Mouse (Mus musculus): Measurements from ENCODE around the gene Cd3eap.

Gene Cd3eap

DNA sequence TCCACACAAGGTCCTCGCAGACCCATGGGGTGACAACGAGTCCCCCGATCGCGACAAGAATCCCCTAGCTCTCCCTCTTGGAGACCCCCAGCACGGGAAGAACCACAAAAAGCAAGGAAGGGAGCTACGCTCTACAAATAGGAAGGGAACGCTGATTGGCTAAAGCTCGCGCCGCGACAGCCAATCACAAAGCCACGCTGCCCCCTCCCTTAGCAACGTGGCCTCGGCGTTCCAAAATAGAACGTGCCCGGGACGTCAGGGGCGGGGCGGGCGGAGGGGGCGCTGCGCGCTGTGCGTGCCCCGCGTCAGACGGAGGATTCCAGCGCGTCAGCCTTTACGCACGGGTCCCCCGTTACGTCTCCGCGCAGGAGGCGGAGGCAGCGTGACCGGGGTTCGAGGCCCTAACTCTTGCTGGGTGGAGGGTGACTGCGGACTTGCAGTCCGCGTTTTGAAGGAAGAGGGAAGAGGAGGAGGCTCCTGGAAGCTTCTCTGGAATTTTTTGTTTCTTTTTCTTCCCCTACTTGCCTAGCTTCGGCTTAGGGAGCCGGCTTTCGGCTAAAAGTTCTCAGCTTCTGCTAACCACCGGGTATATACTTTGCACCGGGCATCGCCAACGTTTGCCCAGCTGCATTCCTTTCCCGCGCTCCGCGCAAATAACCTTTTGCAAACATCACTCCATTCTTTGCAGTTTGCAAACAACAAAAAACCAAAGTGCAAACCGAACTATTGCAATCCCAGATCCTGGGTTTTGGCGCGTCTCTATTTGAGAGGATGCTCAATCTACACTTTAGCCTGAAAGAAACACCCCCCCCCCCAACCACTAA lies 50.6 kb downstream of the Cd3eap start:
- DNase-seq (ENCODE audit: low read depth, low spot score) = peak; percentile 98

DNA sequence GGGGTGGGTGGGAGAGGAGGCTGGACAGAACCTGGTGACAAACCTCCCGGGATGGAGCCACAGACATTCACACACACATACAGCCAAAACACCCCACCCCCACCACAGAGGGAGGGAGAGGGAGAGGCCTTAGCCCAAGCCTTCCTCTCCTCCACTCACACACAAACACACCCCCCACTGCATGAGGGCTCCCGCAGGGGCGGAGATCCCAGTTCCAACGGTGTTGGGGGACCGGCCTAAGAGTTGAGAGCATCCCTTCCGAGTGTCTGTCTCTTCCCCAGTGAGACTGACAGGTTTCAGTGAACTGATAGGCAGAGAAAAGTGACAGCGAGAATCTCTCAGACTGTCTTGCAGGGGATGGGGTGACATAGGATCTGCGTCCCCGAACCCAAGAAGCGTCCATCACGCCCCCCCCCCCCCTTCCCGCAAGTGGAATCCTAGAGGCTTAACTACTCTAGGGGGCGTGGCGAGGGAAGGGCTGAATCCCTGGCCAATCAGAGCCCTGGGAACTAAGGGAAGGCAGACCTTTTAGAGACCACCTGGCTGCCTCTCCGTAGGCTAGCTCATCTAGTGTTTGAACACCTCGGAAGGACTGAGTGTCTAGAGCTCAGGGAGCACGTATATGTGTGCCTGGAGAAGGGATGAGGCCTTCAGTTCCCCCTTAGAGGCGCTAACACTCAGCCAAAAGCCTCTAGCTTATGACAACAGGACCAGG lies 51.4 kb downstream of the Cd3eap start:
- DNase-seq (ENCODE audit: low read depth, low spot score) = peak; percentile 86

DNA sequence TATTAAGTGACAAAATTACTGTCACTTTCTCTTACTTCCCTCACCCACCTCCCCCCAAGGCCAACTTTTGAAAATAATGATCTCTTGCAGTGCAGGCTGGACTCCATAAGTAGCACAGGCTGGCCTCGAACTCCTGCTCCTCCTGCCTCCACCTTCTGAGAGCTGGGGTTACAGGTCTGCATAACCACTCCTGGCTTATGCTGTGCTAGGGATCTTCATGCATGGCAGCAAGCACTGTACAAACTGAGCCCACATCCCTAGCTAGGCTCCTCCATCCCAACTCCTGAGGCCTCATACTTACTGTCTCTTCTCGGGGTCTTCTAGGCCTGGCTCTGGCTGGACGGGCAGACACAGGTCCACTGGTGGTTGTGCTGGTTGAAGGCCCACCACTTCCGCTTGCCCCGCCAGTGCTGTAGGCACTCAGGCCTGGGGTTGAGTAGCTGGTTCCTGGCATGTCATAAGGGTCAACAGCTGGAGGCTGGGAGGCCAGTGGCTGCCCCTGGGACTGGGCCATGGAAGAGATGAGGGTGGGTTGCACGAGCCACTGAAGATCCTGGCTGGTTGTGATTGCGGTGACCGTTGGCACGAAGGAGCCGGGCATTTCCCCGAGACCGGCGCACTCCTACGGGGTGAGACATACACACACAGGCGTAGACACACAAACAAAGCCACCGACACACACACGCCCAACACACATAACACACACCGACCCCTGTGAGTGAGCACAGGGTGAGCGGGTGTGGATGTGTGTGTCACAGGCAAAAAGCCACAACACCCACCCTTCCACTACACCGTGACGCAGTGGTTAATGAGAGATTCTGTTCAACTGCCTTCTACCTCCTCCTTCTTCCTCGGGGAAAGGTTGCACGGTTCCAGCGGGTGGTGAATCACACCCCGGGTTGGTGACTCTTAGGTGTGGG lies 52.2 kb downstream of the Cd3eap start:
- DNase-seq (ENCODE audit: low read depth, low spot score) = no peak

All from A20 (cell line).